Mouse (Mus musculus) lung, embryonic 14.5 days (tissue): Measurements from ENCODE around the gene Taf1. TPM values are rescaled to one million over a fixed set of nuclear protein-coding genes. Genes with fewer than 3 reads are reported as not detected.
"Not testable (repeated sequence)": the region's sequence is repeated elsewhere in the genome, so short reads cannot be mapped to it uniquely, and the experiment has no call there.

Experiments used
- ATAC-seq: fragments of 200-750 bp; cut with Nextera tagmentation; 2 replicates; pipeline ENCODE4 v1.8.0; 2017; ENCODE audit warnings: mild to moderate bottlenecking, moderate TSS enrichment, moderate library complexity; ENCODE audit not compliant: insufficient read depth
- DNase-seq: peaks from one replicate; pipeline ENCODE4 v3.0.0-alpha.2; 2015
- H3K27ac ChIP-seq: fragments of 300-500 bp; sonication (generic); 2 replicates; pipeline ENCODE4 v1.5.1; 2014; ENCODE audit warnings: low read depth, mild to moderate bottlenecking, moderate library complexity
- H3K27me3 ChIP-seq: fragments of 300-500 bp; sonication (generic); 2 replicates; pipeline ENCODE4 v1.6.1; 2014; ENCODE audit warnings: low read length, control low read depth; ENCODE audit not compliant: insufficient read depth
- H3K36me3 ChIP-seq: fragments of 300-500 bp; sonication (generic); 2 replicates; pipeline ENCODE4 v1.6.1; 2014; ENCODE audit warnings: control low read depth; ENCODE audit not compliant: insufficient read depth
- H3K4me1 ChIP-seq: fragments of 300-500 bp; sonication (generic); 2 replicates; pipeline ENCODE4 v1.6.1; 2014; ENCODE audit warnings: antibody characterized with exemption, control low read depth; ENCODE audit not compliant: insufficient read depth
- H3K4me2 ChIP-seq: fragments of 300-500 bp; sonication (generic); 2 replicates; pipeline ENCODE4 v1.6.1; 2014; ENCODE audit warnings: mild to moderate bottlenecking
- H3K4me3 ChIP-seq: fragments of 300-500 bp; sonication (generic); 2 replicates; pipeline ENCODE4 v1.5.1; 2014; ENCODE audit warnings: low read depth, low read length
- H3K9ac ChIP-seq: fragments of 300-500 bp; sonication (generic); 2 replicates; pipeline ENCODE4 v1.6.1; 2014
- H3K9me3 ChIP-seq: fragments of 300-500 bp; sonication (generic); 2 replicates; pipeline ENCODE4 v1.6.1; 2016; ENCODE audit warnings: low read depth, low read length, control low read depth
- CTCF ChIP-seq: IDR thresholded peaks from 2 replicates; pipeline ENCODE4 v1.5.1; 2016; ENCODE audit warnings: antibody characterized with exemption, low read depth
- WGBS: fragments of 180-500 bp; shearing (Covaris S2); extraction: QIAGEN DNeasy Blood & Tissue Kit; methylation state at CpG from one replicate; pipeline ENCODE4 v1.1.7; 2014; 5-methylcytosine and 5-hydroxymethylcytosine counted together
- polyA plus RNA-seq: library from polyadenylated mRNA; unstranded; fragments of >200 nt; fragmentation: Nextera tagmentation; extraction: Ambion mirVana; gene quantifications from 2 replicates; pipeline ENCODE4 v1.2.1, GENCODE M21; 2014

Taf1 gene
- 16.9 and 22.5 TPM in 2 replicates for polyA plus RNA-seq

GRCm38 (mm10) chrX:101532347-101533221, at the start of gene Taf1:
Taf1 (plus strand) TSS chrX:101532734.
- Histone ChIP-seq H3K9me3 (no peaks in the 10 kb centered on the region), H3K36me3 (peaks cover 15% of the 10 kb centered on the region; the same call in 1 of the 2 replicates), H3K27ac (peak within 1 kb of the TSS; percentile 59; the same call in 1 of the 2 replicates), H3K9ac (peak within 1 kb of the TSS; percentile 65), H3K27me3 (no peaks in the 10 kb centered on the region), H3K4me1 (no peaks in the 10 kb centered on the region), H3K4me3 (peak within 1 kb of the TSS; percentile 55), H3K4me2 (peak within 1 kb of the TSS; percentile 66)
- ATAC-seq (peak; percentile 98), DNase-seq (peak; percentile 96)
- 9% methylated on average over 47 of the region's 47 CpGs for WGBS
- no peak for TF ChIP-seq CTCF

- peak; percentile 77 for DNase-seq
- not testable (repeated sequence) for H3K36me3 ChIP-seq, H3K9ac ChIP-seq, H3K27me3 ChIP-seq, H3K4me1 ChIP-seq, H3K9me3 ChIP-seq, H3K27ac ChIP-seq, ATAC-seq, H3K4me3 ChIP-seq, H3K4me2 ChIP-seq
- WGBS: 21% methylated on average over 10 of the region's 12 CpGs
- TF ChIP-seq CTCF: peak; percentile 86
These were observed 45.9 kb upstream of the Taf1 start for GRCm38 (mm10) chrX:101486487-101487152.

- Histone ChIP-seq H3K4me2 (no peak overlapping the region), H3K9me3 (no peaks in the 10 kb centered on the region), H3K27ac (no peak overlapping the region), H3K4me3 (no peak overlapping the region), H3K27me3 (no peaks in the 10 kb centered on the region), H3K36me3 (no peaks in the 10 kb centered on the region), H3K9ac (no peak overlapping the region), H3K4me1 (no peaks in the 10 kb centered on the region)
- peak; percentile 48 for TF ChIP-seq CTCF
- no peak for ATAC-seq
- WGBS: 13% methylated on average over 3 of the region's 3 CpGs
- peak; percentile 54 for DNase-seq
These were observed 27.9 kb upstream of the Taf1 start for GRCm38 (mm10) chrX:101504636-101505035.

- Histone ChIP-seq H3K27ac (no peak overlapping the region), H3K36me3 (no peaks in the 10 kb centered on the region), H3K9me3 (no peaks in the 10 kb centered on the region), H3K27me3 (no peaks in the 10 kb centered on the region), H3K4me2 (no peak overlapping the region), H3K9ac (no peak overlapping the region), H3K4me3 (no peak overlapping the region), H3K4me1 (no peaks in the 10 kb centered on the region)
- ATAC-seq (no peak), DNase-seq (peak; percentile 27)
- TF ChIP-seq CTCF: peak; percentile 44; the same call in 1 of the 2 replicates
- WGBS: 5% methylated on average over 2 of the region's 2 CpGs
These were observed 16.8 kb upstream of the Taf1 start for GRCm38 (mm10) chrX:101515710-101516109.

- Histone ChIP-seq H3K4me2 (no peak overlapping the region), H3K4me1 (no peaks in the 10 kb centered on the region), H3K9me3 (no peaks in the 10 kb centered on the region), H3K27me3 (no peaks in the 10 kb centered on the region), H3K27ac (no peak overlapping the region), H3K4me3 (no peak overlapping the region), H3K9ac (no peak overlapping the region), H3K36me3 (no peaks in the 10 kb centered on the region)
- ATAC-seq (no peak), DNase-seq (no peak)
- no peak for TF ChIP-seq CTCF
- 86% methylated on average over 4 of the region's 4 CpGs for WGBS
These were observed 14.5 kb upstream of the Taf1 start for GRCm38 (mm10) chrX:101518006-101518405.

- Histone ChIP-seq H3K27me3 (no peaks in the 10 kb centered on the region), H3K36me3 (no peaks in the 10 kb centered on the region), H3K27ac (no peak overlapping the region), H3K9me3 (no peaks in the 10 kb centered on the region), H3K4me3 (no peak overlapping the region), H3K4me2 (no peak overlapping the region), H3K9ac (no peak overlapping the region), H3K4me1 (no peaks in the 10 kb centered on the region)
- DNase-seq (no peak), ATAC-seq (no peak)
- WGBS: 85% methylated on average over 15 of the region's 15 CpGs
- no peak for TF ChIP-seq CTCF
These were observed 10.5 kb upstream of the Taf1 start for GRCm38 (mm10) chrX:101522027-101522426.

- Histone ChIP-seq H3K4me3 (peak overlapping the region; percentile 24), H3K4me2 (no peak overlapping the region), H3K27ac (no peak overlapping the region), H3K9ac (no peak overlapping the region), H3K4me1 (no peaks in the 10 kb centered on the region), H3K9me3 (no peaks in the 10 kb centered on the region), H3K27me3 (no peaks in the 10 kb centered on the region), H3K36me3 (no peaks in the 10 kb centered on the region)
- DNase-seq (peak; percentile 43), ATAC-seq (no peak)
- no peak for TF ChIP-seq CTCF
- 43% methylated on average over 9 of the region's 9 CpGs for WGBS
These were observed 5.2 kb upstream of the Taf1 start for GRCm38 (mm10) chrX:101527356-101527755.
